ENCODE assay signal across 13 mouse cellular contexts in genomic region chr5:33902696-33903095, GRCm38 (mm10).
"Had no signal": no experiment of that assay in that cellular context is flagged by ENCODE, and none has a peak within 500 bp of the region (broad histone marks: within the 10 kb centered on the region; RNA-seq: fewer than 3 reads in every experiment).

No protein-coding gene starts in this region.

- DNase-seq: lung, adult 18-20 months; lung, embryonic 14.5 days; lung, postnatal 10 days; lung, postnatal 4 days; midbrain, embryonic 14.5 days; retina, postnatal 1 day; right cerebral cortex, adult 18-20 months; right cerebral cortex, postnatal 25 days; right cerebral cortex, postnatal 4 days; spleen, adult 18-20 months; thymus, adult 18-20 months; thymus, postnatal 14 days; thymus, postnatal 36 days had no signal
